Mouse (Mus musculus) forebrain, embryonic 13.5 days (tissue): ENCODE measurements at regions not wholly inside any gene's neighbourhood (a gene's known extent, or its start where the extent isn't known, plus 50 kb on each side); places are given as distances from the start of the nearest gene placed in this dataset.
A peak's percentile ranks its signal among the peaks of the same experiment; 100 is the strongest.

ENCODE experiments used
- ATAC-seq: fragments of 200-750 bp; cut with Nextera tagmentation; 2 replicates; pipeline ENCODE4 v1.8.0; 2017
- H3K27ac ChIP-seq: fragments of 300-500 bp; sonication (generic); 2 replicates; pipeline ENCODE4 v1.5.1; 2015; ENCODE audit warnings: inconsistent platforms, mild to moderate bottlenecking, moderate library complexity
- H3K27me3 ChIP-seq: fragments of 300-500 bp; sonication (generic); 2 replicates; pipeline ENCODE4 v1.6.1; 2015; ENCODE audit warnings: mild to moderate bottlenecking, inconsistent platforms
- H3K36me3 ChIP-seq: fragments of 300-500 bp; sonication (generic); 2 replicates; pipeline ENCODE4 v1.6.1; 2015; ENCODE audit warnings: mild to moderate bottlenecking, inconsistent platforms; ENCODE audit not compliant: poor library complexity, severe bottlenecking
- H3K4me1 ChIP-seq: fragments of 300-500 bp; sonication (generic); 2 replicates; pipeline ENCODE4 v1.6.1; 2015; ENCODE audit warnings: inconsistent platforms
- H3K4me2 ChIP-seq: fragments of 300-500 bp; sonication (generic); 2 replicates; pipeline ENCODE4 v1.6.1; 2015; ENCODE audit warnings: inconsistent platforms, mild to moderate bottlenecking, moderate library complexity
- H3K4me3 ChIP-seq: fragments of 300-500 bp; sonication (generic); 2 replicates; pipeline ENCODE4 v1.5.1; 2015; ENCODE audit warnings: mild to moderate bottlenecking, inconsistent platforms
- H3K9ac ChIP-seq: fragments of 300-500 bp; sonication (generic); 2 replicates; pipeline ENCODE4 v1.6.1; 2015; ENCODE audit warnings: mild to moderate bottlenecking, inconsistent platforms
- H3K9me3 ChIP-seq: fragments of 300-500 bp; sonication (generic); replicated peaks from 2 replicates; pipeline ENCODE4 v1.6.1; 2016; ENCODE audit warnings: inconsistent platforms
- WGBS: fragments of 180-500 bp; shearing (Covaris S2); methylation state at CpG from one replicate; pipeline ENCODE4 v1.1.7; 2015; 5-methylcytosine and 5-hydroxymethylcytosine counted together

DNA sequence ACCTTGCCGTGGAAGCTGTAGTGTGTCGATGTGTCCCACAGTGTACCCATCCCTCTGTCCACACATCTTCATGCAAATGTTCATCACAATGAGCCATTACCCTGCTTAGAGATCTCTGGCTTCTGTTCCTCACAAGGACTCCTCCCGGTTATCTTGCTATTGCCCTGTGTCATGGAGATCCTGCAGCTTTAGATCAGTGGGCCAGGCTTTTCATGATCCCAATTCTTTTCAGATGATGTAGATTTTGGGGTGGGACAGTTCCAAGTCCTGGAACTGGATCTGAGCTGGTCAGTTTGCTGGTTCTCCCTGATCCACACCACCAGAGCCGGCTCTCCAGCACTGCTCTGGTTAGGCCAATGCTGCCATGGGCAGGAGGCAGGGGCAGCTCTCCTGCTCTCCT lies 161.2 kb downstream of the Tfap2c start:
- H3K9ac ChIP-seq = no peak overlapping the region
- H3K27me3 ChIP-seq = no peaks in the 10 kb centered on the region
- H3K9me3 ChIP-seq = 0 out of 2 replicates have a peak, but pooled peaks cover 3% of the 10 kb centered on the region
- H3K27ac ChIP-seq = no peak overlapping the region
- peaks cover 3% of the 10 kb centered on the region for H3K4me1 ChIP-seq
- ATAC-seq = no peak
- no peak overlapping the region for H3K4me3 ChIP-seq
- no peak overlapping the region for H3K4me2 ChIP-seq
- 72% methylated on average over 4 of the region's 4 CpGs for WGBS
- H3K36me3 ChIP-seq = no peaks in the 10 kb centered on the region

DNA sequence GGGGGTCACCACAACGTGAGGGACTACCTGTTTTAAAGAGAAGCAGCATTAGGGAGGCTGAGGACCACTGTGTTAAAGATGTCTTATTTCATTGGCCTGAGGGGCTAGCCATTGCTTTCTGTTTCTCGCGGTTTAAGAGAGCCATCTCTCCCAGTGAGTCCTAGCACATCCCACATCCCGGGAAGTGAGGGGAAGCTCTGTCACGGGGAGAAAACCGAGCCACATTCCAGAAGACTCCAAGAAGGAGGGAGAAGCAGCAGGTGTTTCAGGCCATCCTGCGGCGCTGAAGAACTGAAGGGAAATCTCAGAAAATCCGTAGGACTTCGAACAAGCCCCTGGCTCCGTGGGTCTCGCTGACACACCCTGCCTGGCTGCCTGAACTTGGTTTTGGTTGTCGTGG lies 177.3 kb downstream of the Tfap2c start:
- no peak overlapping the region for H3K4me3 ChIP-seq
- H3K4me1 ChIP-seq = peaks cover 50% of the 10 kb centered on the region
- H3K27ac ChIP-seq = peak overlapping the region; percentile 68
- H3K9ac ChIP-seq = peak overlapping the region; percentile 34; the same call in 1 of the 2 replicates
- H3K9me3 ChIP-seq = no peaks in the 10 kb centered on the region
- peaks cover 35% of the 10 kb centered on the region for H3K27me3 ChIP-seq
- peak overlapping the region; percentile 73 for H3K4me2 ChIP-seq
- no peak for ATAC-seq
- no peaks in the 10 kb centered on the region for H3K36me3 ChIP-seq
- 3% methylated on average over 13 of the region's 13 CpGs for WGBS

DNA sequence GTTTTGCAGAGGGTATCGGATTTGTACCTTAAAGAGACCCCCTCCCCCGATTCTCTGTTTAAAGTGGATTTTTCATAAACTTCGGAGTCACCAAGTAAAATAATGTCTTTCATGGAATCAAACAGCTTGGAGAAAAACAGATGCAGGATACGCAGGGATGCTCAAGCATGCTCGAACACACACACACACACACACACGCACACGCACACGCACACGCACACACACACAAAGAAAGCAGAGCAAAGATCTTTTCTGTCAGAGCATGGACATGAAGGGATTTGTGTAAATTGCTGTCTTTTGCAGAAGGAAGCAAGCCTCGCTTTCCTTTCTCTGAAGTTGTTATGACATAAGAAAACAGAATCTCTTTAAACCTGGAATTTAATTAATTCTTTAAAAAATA lies 178.2 kb downstream of the Tfap2c start:
- peak overlapping the region; percentile 68 for H3K27ac ChIP-seq

DNA sequence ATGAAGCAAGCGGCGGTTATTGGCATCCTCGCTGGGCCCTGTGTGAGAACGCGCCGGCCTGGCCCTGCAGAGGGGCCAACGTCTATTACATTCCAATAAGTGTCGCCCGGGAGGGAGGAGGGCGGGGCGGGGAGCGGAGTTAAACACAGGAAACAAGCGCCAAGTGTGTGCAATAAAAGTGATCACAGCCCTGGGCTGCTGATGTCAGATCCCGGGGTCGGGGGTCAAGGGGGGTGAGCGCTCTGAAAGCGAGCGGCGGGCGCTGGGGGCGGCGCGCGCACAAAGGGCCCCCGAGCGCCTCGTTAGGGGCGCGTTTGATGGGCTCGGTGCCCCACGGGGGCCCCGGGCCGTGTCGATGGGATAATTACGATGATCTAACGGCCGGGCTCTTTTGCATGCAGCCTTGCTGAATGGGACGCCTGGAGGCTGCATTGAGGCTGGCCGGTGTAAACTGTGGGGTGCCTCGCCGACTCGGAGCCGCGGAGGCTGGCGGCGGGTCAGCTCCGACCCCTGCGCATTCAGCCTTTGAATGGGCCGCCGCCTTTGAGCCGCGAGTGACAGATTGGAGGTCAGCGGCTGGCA lies 178.9 kb downstream of the Tfap2c start:
- Histone ChIP-seq H3K27ac (peak overlapping the region; percentile 68), H3K9ac (peak overlapping the region; percentile 54), H3K4me1 (peaks cover 66% of the 10 kb centered on the region)

More for the DNA sequence above, 178.2 kb downstream of the Tfap2c start:
- Histone ChIP-seq H3K27me3 (peaks cover 40% of the 10 kb centered on the region), H3K36me3 (no peaks in the 10 kb centered on the region), H3K9ac (no peak overlapping the region), H3K4me1 (peaks cover 58% of the 10 kb centered on the region), H3K9me3 (no peaks in the 10 kb centered on the region), H3K4me3 (peak overlapping the region; percentile 41; the same call in 1 of the 2 replicates), H3K4me2 (peak overlapping the region; percentile 73)
- 2% methylated on average over 10 of the region's 10 CpGs for WGBS
- no peak for ATAC-seq

DNA sequence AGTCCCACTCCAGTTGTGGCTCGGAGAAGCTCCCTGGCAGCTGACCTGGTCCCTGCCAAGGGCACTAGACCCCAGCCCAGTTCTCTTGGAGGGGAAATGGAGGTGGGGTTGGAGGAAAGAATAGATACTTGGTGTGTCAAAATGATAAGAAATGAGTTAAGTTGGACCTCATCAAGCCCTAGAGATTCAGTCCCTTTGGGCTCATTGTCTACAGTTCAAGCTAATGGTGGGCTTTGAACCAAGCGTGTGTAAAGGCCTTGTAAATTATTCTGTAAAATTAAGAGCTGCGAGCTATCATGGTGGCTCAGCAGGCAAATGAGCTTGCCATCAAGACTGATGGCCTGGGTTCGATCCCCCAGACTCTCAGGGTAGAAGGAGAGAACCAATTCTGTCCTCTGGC lies 179.8 kb downstream of the Tfap2c start:
- Histone ChIP-seq H3K4me1 (peaks cover 71% of the 10 kb centered on the region), H3K4me2 (peak overlapping the region; percentile 73; the same call in 1 of the 2 replicates)
- 42% methylated on average over 4 of the region's 4 CpGs for WGBS

More for the DNA sequence above, 178.9 kb downstream of the Tfap2c start:
- H3K27me3 ChIP-seq = peaks cover 48% of the 10 kb centered on the region
- peak; percentile 91 for ATAC-seq
- H3K4me2 ChIP-seq = peak overlapping the region; percentile 73
- no peaks in the 10 kb centered on the region for H3K36me3 ChIP-seq
- WGBS = 1% methylated on average over 53 of the region's 53 CpGs
- H3K4me3 ChIP-seq = peak overlapping the region; percentile 41
- H3K9me3 ChIP-seq = no peaks in the 10 kb centered on the region

DNA sequence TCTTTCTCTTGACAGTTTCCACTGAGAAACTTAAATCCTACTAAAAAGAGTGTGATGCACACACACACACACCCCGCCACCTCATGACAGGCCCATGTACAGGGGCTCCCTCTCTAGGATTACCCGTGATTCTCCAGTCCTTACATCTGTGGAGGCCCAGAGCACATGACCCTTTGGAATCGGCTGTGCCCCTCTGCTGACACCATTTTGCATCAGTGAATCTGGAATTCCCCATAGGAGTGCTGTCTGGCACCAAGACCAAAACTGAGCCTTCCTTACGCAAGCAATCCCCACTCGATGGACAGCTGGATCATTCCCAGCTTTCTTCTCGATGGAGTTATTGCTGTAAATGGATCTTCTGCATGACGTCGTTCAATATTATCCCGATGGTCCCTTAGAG lies 180.3 kb downstream of the Tfap2c start:
- 60% methylated on average over 9 of the region's 9 CpGs for WGBS
- Histone ChIP-seq H3K4me3 (no peak overlapping the region), H3K27me3 (peaks cover 60% of the 10 kb centered on the region), H3K4me1 (peaks cover 71% of the 10 kb centered on the region), H3K36me3 (no peaks in the 10 kb centered on the region), H3K9me3 (no peaks in the 10 kb centered on the region), H3K27ac (peak overlapping the region; percentile 68; the same call in 1 of the 2 replicates), H3K4me2 (no peak overlapping the region), H3K9ac (no peak overlapping the region)
- ATAC-seq = no peak

More for the DNA sequence above, 179.8 kb downstream of the Tfap2c start:
- Histone ChIP-seq H3K27me3 (peaks cover 56% of the 10 kb centered on the region), H3K9me3 (no peaks in the 10 kb centered on the region), H3K9ac (no peak overlapping the region), H3K36me3 (no peaks in the 10 kb centered on the region), H3K27ac (peak overlapping the region; percentile 68), H3K4me3 (no peak overlapping the region)
- no peak for ATAC-seq

DNA sequence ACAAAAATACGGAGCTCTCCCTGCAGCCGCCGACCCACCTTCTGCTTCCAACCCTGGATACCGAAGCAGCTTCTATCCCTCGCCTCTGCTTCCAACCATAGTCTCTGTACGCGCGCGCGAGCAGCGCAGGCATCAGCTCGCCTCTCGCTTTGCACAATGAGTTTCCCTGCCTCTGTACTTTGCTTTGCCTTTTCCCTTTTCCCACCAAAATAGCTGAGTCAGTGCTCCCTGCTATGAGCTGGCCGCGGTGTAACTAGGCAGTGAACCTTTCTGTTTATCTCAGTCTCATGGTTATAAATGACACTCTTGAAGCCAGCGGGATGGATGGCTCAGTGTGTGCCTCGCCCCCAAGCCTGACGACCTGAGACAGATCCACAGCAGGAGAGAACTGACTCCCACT lies 182.0 kb downstream of the Tfap2c start:
- H3K9ac ChIP-seq = peak overlapping the region; percentile 37; the same call in 1 of the 2 replicates
- peaks cover 73% of the 10 kb centered on the region for H3K4me1 ChIP-seq
- peak overlapping the region; percentile 21 for H3K4me3 ChIP-seq
- H3K27me3 ChIP-seq = peaks cover 57% of the 10 kb centered on the region
- 3% methylated on average over 18 of the region's 18 CpGs for WGBS
- no peaks in the 10 kb centered on the region for H3K9me3 ChIP-seq
- no peak for ATAC-seq
- no peaks in the 10 kb centered on the region for H3K36me3 ChIP-seq
- H3K27ac ChIP-seq = no peak overlapping the region
- H3K4me2 ChIP-seq = peak overlapping the region; percentile 49

DNA sequence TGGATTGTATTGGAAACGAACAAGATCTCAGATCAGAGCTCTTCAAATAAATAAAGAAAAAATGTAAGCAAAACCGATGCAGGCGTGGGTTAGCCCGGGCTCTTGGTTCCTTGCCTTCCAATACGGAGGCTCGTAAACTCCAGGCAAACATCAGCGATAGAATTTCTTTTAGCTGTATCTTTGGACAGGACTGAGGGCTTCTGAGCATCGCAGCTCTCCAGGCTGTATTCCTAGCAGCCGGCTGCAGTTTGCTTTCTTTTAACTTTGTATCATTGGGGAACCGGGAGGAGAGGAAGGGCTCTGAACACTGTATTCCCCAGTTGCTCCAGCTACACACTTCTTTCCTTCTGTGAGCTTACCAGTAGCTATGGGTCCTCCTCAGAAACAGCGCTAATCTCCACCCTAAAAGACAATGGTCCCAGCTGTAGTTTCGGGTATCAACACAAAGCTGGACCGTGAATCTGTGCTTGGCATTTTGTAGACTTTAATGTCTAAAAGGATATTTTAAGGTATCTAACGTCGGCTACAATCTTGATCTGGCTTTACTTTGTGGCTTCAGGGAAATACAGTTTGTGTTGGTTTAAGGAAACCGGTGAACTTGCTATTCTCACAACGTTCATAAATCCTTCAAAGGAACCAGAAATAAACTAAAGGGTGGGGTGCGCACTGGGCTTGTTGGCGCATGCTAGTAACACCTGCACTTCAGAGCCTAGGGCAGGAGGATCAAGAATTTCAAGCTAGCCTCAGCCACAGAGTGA lies 183.2 kb downstream of the Tfap2c start:
- Histone ChIP-seq H3K9ac (no peak overlapping the region), H3K4me3 (no peak overlapping the region), H3K4me1 (peaks cover 61% of the 10 kb centered on the region), H3K9me3 (no peaks in the 10 kb centered on the region), H3K36me3 (no peaks in the 10 kb centered on the region), H3K27ac (no peak overlapping the region), H3K27me3 (peaks cover 66% of the 10 kb centered on the region), H3K4me2 (peak overlapping the region; percentile 49)
- no peak for ATAC-seq
- WGBS = 6% methylated on average over 19 of the region's 19 CpGs

DNA sequence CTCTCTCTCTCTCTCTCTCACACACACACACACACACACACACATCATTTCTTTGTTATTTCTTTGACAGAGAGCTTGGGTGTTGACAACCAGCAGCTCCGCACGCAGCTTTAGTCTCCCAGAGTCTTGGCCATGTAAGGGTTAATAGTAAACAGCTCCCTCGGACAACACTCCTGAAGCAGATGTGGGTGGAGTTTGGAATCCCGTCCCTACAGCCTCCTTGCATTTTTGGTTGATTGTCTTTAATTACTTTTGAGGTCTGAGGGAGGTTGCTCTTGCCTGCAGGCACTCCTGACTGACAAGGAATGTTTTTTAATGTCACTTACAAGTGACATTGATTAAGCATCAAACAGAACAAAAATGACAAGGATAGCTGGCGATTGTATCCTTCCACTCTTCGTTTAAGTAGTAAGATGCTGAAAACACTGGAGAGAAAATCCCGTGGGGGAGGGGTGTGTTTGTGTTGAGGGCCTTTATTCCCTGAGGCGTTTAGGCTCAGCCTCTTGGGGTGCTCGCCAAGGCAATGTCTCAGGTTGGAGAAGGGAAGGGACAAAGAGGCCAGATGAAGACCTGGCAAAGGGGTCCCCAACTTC lies 184.1 kb downstream of the Tfap2c start:
- Histone ChIP-seq H3K4me1 (peaks cover 54% of the 10 kb centered on the region), H3K27me3 (peaks cover 75% of the 10 kb centered on the region), H3K36me3 (no peaks in the 10 kb centered on the region), H3K27ac (no peak overlapping the region), H3K9ac (no peak overlapping the region), H3K9me3 (no peaks in the 10 kb centered on the region), H3K4me3 (no peak overlapping the region), H3K4me2 (peak overlapping the region; percentile 12; the same call in 1 of the 2 replicates)
- no peak for ATAC-seq
- 3% methylated on average over 9 of the region's 9 CpGs for WGBS

DNA sequence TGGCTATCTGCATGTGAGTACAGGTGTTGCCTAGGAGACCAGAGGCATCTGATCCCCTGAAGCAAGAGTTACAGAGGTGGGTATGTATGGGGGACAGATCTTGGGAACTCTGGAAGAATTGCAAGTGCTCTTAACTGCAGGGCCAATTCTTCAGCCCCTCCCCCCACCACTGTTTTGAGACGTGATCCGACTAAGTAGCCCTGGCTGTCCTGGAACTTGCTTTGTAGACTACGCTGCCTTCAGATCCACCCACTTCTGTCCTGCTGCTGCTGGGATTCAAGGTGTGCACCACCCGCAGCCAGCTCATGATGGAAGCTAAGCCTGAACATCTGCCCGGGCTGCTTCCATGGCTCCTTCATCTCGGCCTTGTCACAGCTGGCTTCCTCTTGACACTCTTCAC lies 186.2 kb downstream of the Tfap2c start:
- WGBS = 22% methylated on average over 6 of the region's 6 CpGs
- Histone ChIP-seq H3K27me3 (peaks cover 78% of the 10 kb centered on the region), H3K27ac (no peak overlapping the region), H3K9ac (no peak overlapping the region), H3K9me3 (no peaks in the 10 kb centered on the region), H3K4me2 (no peak overlapping the region), H3K4me3 (no peak overlapping the region), H3K36me3 (no peaks in the 10 kb centered on the region), H3K4me1 (peaks cover 41% of the 10 kb centered on the region)
- no peak for ATAC-seq

DNA sequence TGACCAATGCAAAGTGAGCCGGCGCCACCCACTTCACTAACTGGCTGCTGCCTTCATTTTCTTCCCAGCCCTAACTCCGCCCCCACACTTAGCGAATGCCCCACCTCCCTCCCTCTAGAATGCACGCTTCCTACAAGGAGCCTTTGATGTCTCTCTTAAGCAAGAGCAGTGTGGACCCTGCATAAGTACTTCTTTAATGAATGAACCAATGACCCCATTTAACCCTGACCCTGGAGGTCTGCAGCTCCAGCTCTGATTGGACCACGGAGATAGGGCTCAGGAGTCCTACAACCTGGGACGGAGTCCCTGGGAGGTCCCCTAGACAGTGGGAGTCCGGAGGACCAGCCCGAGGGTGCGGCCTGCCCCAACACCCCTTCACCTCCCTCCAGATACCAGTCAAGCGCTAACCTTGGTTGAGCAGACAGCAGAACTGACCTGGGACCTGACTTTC lies 189.7 kb downstream of the Tfap2c start:
- H3K27me3 ChIP-seq = peaks cover 55% of the 10 kb centered on the region

DNA sequence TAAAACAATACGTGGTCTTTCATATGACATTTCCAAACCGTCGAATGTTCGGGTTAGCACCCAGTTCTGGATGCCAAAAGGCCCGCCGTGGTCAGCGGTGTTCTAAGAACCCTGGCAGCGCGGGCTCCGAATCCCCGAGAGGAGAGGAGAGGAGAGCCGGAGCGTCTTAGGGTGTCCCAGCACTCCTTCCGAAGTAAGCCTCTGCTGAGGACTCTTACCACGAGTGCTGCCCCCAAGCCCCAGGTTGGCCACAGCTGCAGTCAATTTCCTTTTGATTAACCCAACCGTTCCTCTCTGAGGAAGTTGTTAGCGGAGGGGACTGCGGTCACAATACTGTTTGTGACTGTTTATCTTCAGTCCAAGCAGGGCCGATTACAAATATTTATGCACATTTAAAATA lies 190.1 kb downstream of the Tfap2c start:
- ATAC-seq = no peak
- WGBS = 24% methylated on average over 19 of the region's 19 CpGs
- Histone ChIP-seq H3K4me1 (0 out of 2 replicates have a peak, but pooled peaks cover 11% of the 10 kb centered on the region), H3K4me2 (no peak overlapping the region), H3K4me3 (no peak overlapping the region), H3K9ac (no peak overlapping the region), H3K36me3 (no peaks in the 10 kb centered on the region), H3K27ac (no peak overlapping the region), H3K27me3 (peaks cover 51% of the 10 kb centered on the region), H3K9me3 (no peaks in the 10 kb centered on the region)

More for the DNA sequence above, 189.7 kb downstream of the Tfap2c start:
- Histone ChIP-seq H3K4me2 (no peak overlapping the region), H3K36me3 (no peaks in the 10 kb centered on the region), H3K9ac (no peak overlapping the region), H3K9me3 (no peaks in the 10 kb centered on the region), H3K27ac (no peak overlapping the region), H3K4me3 (no peak overlapping the region), H3K4me1 (0 out of 2 replicates have a peak, but pooled peaks cover 11% of the 10 kb centered on the region)
- no peak for ATAC-seq
- WGBS = 7% methylated on average over 11 of the region's 11 CpGs
